Mouse (Mus musculus): ENCODE data around the gene Glipr1l3. TPM values are rescaled to one million over a fixed set of nuclear protein-coding genes. Genes with fewer than 3 reads are reported as not detected.
"Not testable (repeated sequence)": the region's sequence is repeated elsewhere in the genome, so short reads cannot be mapped to it uniquely, and the experiment has no call there.

Glipr1l3 gene
- polyA plus RNA-seq, 1 experiment from 2014 or later, result 0.41 TPM

DNA sequence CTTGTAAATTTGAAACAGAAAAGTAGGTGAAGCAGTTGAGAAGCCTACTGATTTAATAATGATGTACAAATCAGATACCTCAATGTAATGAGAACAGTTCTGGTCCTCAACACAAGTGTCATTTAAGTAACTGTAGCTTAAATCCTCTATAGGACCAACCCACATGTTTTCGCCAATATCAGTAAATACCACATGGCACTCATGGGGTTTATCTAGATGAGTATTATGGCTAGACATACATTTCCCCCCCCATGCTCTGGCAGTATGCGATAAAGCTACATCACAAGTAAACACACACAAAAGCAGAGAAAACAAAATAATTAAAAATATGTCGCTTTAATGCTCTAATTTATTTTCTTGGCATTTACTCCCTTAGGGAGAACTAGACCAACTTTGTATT is 27.9 kb downstream of the Glipr1l3 start:
- Histone ChIP-seq H3K9me3 (ENCODE audit: control insufficient read depth, low read length) (no peaks in the 10 kb centered on the region), H3K27ac (ENCODE audit: low read depth, low read length) (no peak overlapping the region), H3K36me3 (ENCODE audit: control insufficient read depth, insufficient read depth, low read length) (no peaks in the 10 kb centered on the region), H3K4me2 (ENCODE audit: low read length) (no peak overlapping the region), H3K27me3 (replicated peaks; ENCODE audit: control insufficient read depth, insufficient read depth, low read length) (no peaks in the 10 kb centered on the region), H3K4me3 (ENCODE audit: low read length) (no peak overlapping the region), H3K4me1 (ENCODE audit: control insufficient read depth, insufficient read depth, low read depth, low read length) (no peaks in the 10 kb centered on the region), H3K9ac (ENCODE audit: low read depth, low read length) (no peak overlapping the region)
- ATAC-seq, result no peak
- 93% methylated on average over 3 of the region's 3 CpGs for WGBS

DNA sequence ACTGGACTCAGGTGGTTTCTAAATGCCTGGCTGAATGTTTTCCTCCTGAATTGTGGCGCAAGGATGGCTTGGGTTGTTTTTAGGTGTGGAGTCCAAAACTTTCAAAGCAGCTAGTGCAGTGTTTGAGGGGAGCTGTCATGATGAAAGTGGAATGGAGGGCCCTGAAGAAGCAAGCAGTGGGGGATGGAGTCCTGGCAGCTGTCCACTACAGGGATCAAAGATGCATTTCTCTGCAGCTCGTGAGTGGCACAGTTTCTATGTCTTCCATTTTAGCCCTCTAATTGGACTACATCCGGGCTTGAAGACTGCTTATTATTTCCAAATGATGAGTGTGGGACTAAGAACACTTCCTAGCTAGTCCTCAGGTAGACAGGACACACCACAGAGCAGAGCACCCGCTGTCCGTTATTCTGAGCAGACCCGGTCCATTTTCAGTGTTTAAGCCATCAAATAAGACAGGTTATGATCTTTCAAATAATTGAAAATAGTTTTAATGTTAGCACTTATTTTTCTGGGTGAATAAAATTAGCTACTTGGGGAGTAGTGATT is 32.4 kb downstream of the Glipr1l3 start:
- H3K4me3 ChIP-seq (ENCODE audit: low read length); H3K9me3 ChIP-seq (ENCODE audit: control insufficient read depth, low read length); H3K9ac ChIP-seq (ENCODE audit: low read depth, low read length); H3K27ac ChIP-seq (ENCODE audit: low read depth, low read length); H3K36me3 ChIP-seq (ENCODE audit: control insufficient read depth, insufficient read depth, low read length); H3K4me1 ChIP-seq (ENCODE audit: control insufficient read depth, insufficient read depth, low read depth, low read length); H3K4me2 ChIP-seq (ENCODE audit: low read length); ATAC-seq; H3K27me3 ChIP-seq (replicated peaks; ENCODE audit: control insufficient read depth, insufficient read depth, low read length): not testable (repeated sequence)
- 69% methylated on average over 6 of the region's 6 CpGs for WGBS

DNA sequence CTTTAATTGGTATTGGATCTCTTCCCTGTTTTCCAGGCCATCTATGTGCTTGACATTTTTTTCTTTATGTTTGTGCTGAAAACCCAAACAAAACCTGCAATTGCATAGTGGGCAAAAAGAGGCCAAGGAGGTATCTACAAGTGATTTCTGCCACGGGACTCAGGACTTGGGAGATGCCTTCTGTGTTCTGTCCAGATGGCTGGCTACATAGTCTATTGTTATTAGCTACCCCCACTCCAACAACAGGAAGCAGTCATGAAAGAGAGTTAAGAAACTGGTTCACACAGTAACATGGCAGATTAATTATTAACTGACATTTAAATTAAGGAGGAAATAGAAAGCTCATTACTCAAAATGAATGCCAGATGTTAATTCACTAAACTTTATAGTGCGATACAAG is 35.0 kb downstream of the Glipr1l3 start:
- H3K36me3 ChIP-seq (ENCODE audit: control insufficient read depth, insufficient read depth, low read length); ATAC-seq; H3K27me3 ChIP-seq (replicated peaks; ENCODE audit: control insufficient read depth, insufficient read depth, low read length); H3K27ac ChIP-seq (ENCODE audit: low read depth, low read length); H3K9me3 ChIP-seq (ENCODE audit: control insufficient read depth, low read length); H3K9ac ChIP-seq (ENCODE audit: low read depth, low read length); H3K4me1 ChIP-seq (ENCODE audit: control insufficient read depth, insufficient read depth, low read depth, low read length); H3K4me2 ChIP-seq (ENCODE audit: low read length); H3K4me3 ChIP-seq (ENCODE audit: low read length): not testable (repeated sequence)
- 48% methylated on average over 2 of the region's 2 CpGs for WGBS

DNA sequence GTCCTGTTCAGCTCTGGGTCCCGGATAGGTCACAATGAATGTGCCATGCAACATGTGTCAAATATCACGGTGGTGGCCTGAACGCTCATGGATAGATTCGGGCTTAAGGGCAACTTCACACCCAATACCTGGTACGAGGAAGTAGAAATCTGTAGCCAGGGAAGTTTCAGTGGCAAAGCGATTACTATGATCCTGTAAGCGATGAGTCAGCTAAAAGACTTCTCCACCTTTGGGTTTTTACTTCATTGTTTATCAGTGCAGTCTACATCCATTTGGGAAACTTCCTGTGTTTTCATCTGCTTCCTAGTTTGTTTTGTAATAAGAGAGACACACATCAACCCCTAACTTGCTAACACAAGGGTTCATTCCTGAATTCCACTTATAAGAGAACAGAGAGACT is 49.7 kb downstream of the Glipr1l3 start:
- no peak for ATAC-seq
- no peaks in the 10 kb centered on the region for H3K27me3 ChIP-seq (replicated peaks; ENCODE audit: control insufficient read depth, insufficient read depth, low read length)
- 93% methylated on average over 7 of the region's 7 CpGs for WGBS
- no peak overlapping the region for H3K9ac ChIP-seq (ENCODE audit: low read depth, low read length)
- H3K4me3 ChIP-seq (ENCODE audit: low read length), result no peak overlapping the region
- H3K4me2 ChIP-seq (ENCODE audit: low read length), result no peak overlapping the region
- H3K4me1 ChIP-seq (ENCODE audit: control insufficient read depth, insufficient read depth, low read depth, low read length), result no peaks in the 10 kb centered on the region
- H3K9me3 ChIP-seq (ENCODE audit: control insufficient read depth, low read length), result no peaks in the 10 kb centered on the region
- no peaks in the 10 kb centered on the region for H3K36me3 ChIP-seq (ENCODE audit: control insufficient read depth, insufficient read depth, low read length)
- H3K27ac ChIP-seq (ENCODE audit: low read depth, low read length), result no peak overlapping the region

DNA sequence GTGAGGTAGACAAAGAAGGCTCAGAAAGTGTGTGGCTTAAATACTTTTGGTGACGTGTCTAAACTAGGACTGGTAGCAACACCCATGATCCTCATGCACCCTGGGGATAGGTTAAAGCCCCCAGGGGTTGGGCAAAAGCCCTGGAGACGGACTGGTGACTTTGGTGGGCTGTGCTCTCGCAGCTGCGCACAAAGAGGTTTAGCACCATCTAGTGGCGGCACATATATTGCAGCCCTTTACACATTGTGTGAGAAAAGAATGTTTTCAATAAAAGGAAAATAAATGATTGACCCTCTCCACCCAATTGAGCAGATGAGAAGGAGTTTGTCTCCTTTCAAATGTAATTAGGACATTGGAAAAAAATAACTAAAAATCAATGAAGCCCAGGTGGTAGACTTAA is 54.3 kb downstream of the Glipr1l3 start:
- 13% methylated on average over 5 of the region's 5 CpGs for WGBS
- H3K27me3 ChIP-seq (replicated peaks; ENCODE audit: control insufficient read depth, insufficient read depth, low read length); H3K27ac ChIP-seq (ENCODE audit: low read depth, low read length); H3K4me1 ChIP-seq (ENCODE audit: control insufficient read depth, insufficient read depth, low read depth, low read length); H3K36me3 ChIP-seq (ENCODE audit: control insufficient read depth, insufficient read depth, low read length); H3K9me3 ChIP-seq (ENCODE audit: control insufficient read depth, low read length); ATAC-seq; H3K9ac ChIP-seq (ENCODE audit: low read depth, low read length); H3K4me3 ChIP-seq (ENCODE audit: low read length); H3K4me2 ChIP-seq (ENCODE audit: low read length): not testable (repeated sequence)

Other genes with a start within 250 kb of the Glipr1l3 start
- gene Krr1, start 187.7 kb downstream of the Glipr1l3 start, polyA plus RNA-seq (2015; fragmentation: Nextera tagmentation; extraction: Ambion mirVana), result 34.4 and 36.1 TPM in 2 replicates
- 0.76 and 1.5 TPM in 2 replicates for gene Glipr1, start 157.7 kb downstream of the Glipr1l3 start, polyA plus RNA-seq (2015; fragmentation: Nextera tagmentation; extraction: Ambion mirVana)
- 0.24 TPM in 1 of 2 replicates, not detected in the other for gene Glipr1l1, start 100.1 kb downstream of the Glipr1l3 start, polyA plus RNA-seq (2015; fragmentation: Nextera tagmentation; extraction: Ambion mirVana)
- not detected in 2 replicates for gene Glipr1l2, start 77.0 kb downstream of the Glipr1l3 start, polyA plus RNA-seq (2015; fragmentation: Nextera tagmentation; extraction: Ambion mirVana)
- 0.69 and 0.91 TPM in 2 replicates for gene Caps2, start 3.3 kb upstream of the Glipr1l3 start, polyA plus RNA-seq (2015; fragmentation: Nextera tagmentation; extraction: Ambion mirVana)
- gene Kcnc2, start 110.8 kb upstream of the Glipr1l3 start, polyA plus RNA-seq (2015; fragmentation: Nextera tagmentation; extraction: Ambion mirVana), result 7.5 and 8.1 TPM in 2 replicates

Measured in hindbrain, embryonic 16.5 days (tissue).